ENCODE assay signal across 25 mouse cellular contexts in the genomic region with DNA sequence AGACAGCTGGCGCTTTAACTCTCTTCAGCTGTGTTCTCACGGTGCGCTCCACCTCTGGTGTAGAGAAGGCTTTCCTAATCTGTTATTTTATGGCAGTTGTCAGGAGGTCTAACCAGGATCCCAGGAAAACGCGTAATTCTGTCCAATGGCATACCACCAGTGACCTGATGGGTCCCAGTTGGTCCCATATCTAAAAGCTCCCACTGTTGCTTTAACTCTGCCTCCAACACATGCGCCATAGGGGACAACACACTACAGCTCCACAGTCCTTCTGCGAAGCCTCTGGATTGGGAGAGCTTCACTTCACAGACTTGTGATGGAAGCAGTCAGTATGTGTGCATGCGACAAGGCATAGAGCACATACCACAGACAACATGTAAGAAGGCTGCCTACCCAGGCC. TPM values are rescaled to one million over a fixed set of nuclear protein-coding genes. Genes with fewer than 3 reads are reported as not detected.
"Had no signal": no experiment of that assay in that cellular context is flagged by ENCODE, and none has a peak within 500 bp of the region (broad histone marks: within the 10 kb centered on the region; RNA-seq: fewer than 3 reads in every experiment).

No protein-coding gene starts in this region.

RNA-seq across cellular contexts. Expression of a gene that starts 1.4 kb away (rescaled TPM):
- total RNA-seq: gastrocnemius, postnatal 10 days; gastrocnemius, postnatal 25 days; granulocyte monocyte progenitor cell, adult 5-6 weeks; heart, adult 2 months; heart, postnatal 14 days; heart, postnatal 36 days; hematopoietic stem cell, adult 5-6 weeks; liver, adult 2 months had no signal
- polyA plus RNA-seq: heart, adult 2 months; heart, embryonic 11.5 days; heart, embryonic 15.5 days; hindbrain, embryonic 11.5 days; intestine, embryonic 16.5 days; kidney, embryonic 14.5 days; limb, embryonic 15.5 days; liver, embryonic 12.5 days had no signal

RNA-seq across cellular contexts. Expression of a gene that starts 45.2 kb away (rescaled TPM):
- total RNA-seq: gastrocnemius, adult 18-20 months; gastrocnemius, postnatal 10 days; gastrocnemius, postnatal 25 days; gastrocnemius, postnatal 4 days; heart, adult 2 months; heart, postnatal 14 days; heart, postnatal 36 days; hematopoietic stem cell, adult 5-6 weeks; hindbrain, postnatal 0 days; liver, adult 2 months had no signal
- polyA plus RNA-seq: heart, adult 2 months; heart, embryonic 11.5 days; heart, embryonic 13.5 days; heart, embryonic 15.5 days; heart, postnatal 0 days; hindbrain, embryonic 11.5 days; hindbrain, embryonic 13.5 days; intestine, embryonic 14.5 days; intestine, embryonic 16.5 days; kidney, embryonic 14.5 days; large intestine, adult 2 months; limb, embryonic 11.5 days; limb, embryonic 13.5 days; limb, embryonic 15.5 days; liver, adult 2 months; liver, embryonic 12.5 days had no signal
